Mouse (Mus musculus) ES-Bruce4 (cell line): ENCODE measurements around the gene Id2. TPM values are rescaled to one million over a fixed set of nuclear protein-coding genes. Genes with fewer than 3 reads are reported as not detected.
A peak's percentile ranks its signal among the peaks of the same experiment; 100 is the strongest.

Experiments
- H3K27ac ChIP-seq: 2 replicates; pipeline ENCODE4 v1.5.1; 2012; ENCODE audit warnings: low read length, inconsistent platforms; ENCODE audit not compliant: insufficient read depth
- H3K27me3 ChIP-seq: 2 replicates; pipeline ENCODE4 v1.6.1; 2012; ENCODE audit warnings: mild to moderate bottlenecking, low read length, inconsistent platforms; ENCODE audit not compliant: control insufficient read depth, poor library complexity, insufficient read depth, severe bottlenecking
- H3K36me3 ChIP-seq: 2 replicates; pipeline ENCODE4 v1.6.1; 2012; ENCODE audit warnings: inconsistent platforms, mild to moderate bottlenecking, low read length, moderate library complexity; ENCODE audit not compliant: control insufficient read depth, poor library complexity, insufficient read depth, severe bottlenecking
- H3K4me1 ChIP-seq: one replicate; pipeline ENCODE4 v1.8.1; 2011; ENCODE audit warnings: low read length; ENCODE audit not compliant: control insufficient read depth, insufficient read depth
- H3K4me3 ChIP-seq: 2 replicates; pipeline ENCODE4 v1.5.1; 2011; ENCODE audit warnings: low read depth, mild to moderate bottlenecking, low read length
- H3K9ac ChIP-seq: 2 replicates; pipeline ENCODE4 v1.6.1; 2012; ENCODE audit warnings: low read depth, mild to moderate bottlenecking, inconsistent platforms; ENCODE audit not compliant: poor library complexity, severe bottlenecking
- H3K9me3 ChIP-seq: replicated peaks from 2 replicates; pipeline ENCODE4 v1.6.1; 2012; ENCODE audit warnings: mild to moderate bottlenecking, low read length, inconsistent platforms; ENCODE audit not compliant: control insufficient read depth, poor library complexity, insufficient read depth, severe bottlenecking
- CTCF ChIP-seq: IDR thresholded peaks from one replicate; pipeline ENCODE4 v1.8.1; 2011; ENCODE audit warnings: low read depth, low read length
- EP300 ChIP-seq: IDR thresholded peaks from 2 replicates; pipeline ENCODE4 v1.6.1; 2011; ENCODE audit warnings: low read depth, low read length; ENCODE audit not compliant: insufficient read depth
- POLR2A ChIP-seq: IDR thresholded peaks from one replicate; pipeline ENCODE4 v1.8.1; 2011; ENCODE audit warnings: low read length; ENCODE audit not compliant: insufficient read depth
- polyA plus RNA-seq: library from polyadenylated mRNA; stranded (reverse); fragments of >200 nt; gene quantifications from 2 replicates; pipeline ENCODE4 v1.2.4, GENCODE M21; 2011; ENCODE audit warnings: low read depth; ENCODE audit not compliant: missing spikeins, insufficient read depth, insufficient read length

The Id2 gene
- polyA plus RNA-seq, 1 experiment = 67.0 TPM

DNA sequence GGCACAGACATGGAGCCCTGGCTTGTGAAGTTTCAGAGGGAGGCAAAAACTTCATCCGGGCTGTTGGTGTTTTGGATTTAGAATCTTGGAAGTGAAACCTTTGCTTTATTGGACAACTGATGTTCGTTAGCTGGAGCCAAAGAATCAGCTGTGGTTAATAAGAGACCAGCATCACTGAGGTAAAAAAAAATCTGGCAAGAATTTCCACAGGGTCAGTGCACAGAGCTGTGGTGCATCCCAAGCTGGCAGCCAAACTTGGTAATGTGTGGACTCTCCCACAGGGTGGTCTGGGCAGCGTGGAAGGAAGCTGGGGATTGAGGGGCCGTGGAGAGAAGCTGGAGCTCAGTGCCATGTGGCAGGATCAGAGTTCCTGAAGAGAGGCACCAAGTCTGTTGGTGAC, 10.0 kb downstream of the Id2 start:
- no peaks in the 10 kb centered on the region for H3K27me3 ChIP-seq
- TF ChIP-seq POLR2A = no peak
- H3K27ac ChIP-seq = no peak overlapping the region
- no peaks in the 10 kb centered on the region for H3K4me1 ChIP-seq
- no peaks in the 10 kb centered on the region; the same call in 1 of the 2 replicates for H3K9me3 ChIP-seq
- no peaks in the 10 kb centered on the region for H3K36me3 ChIP-seq
- no peak overlapping the region for H3K4me3 ChIP-seq
- no peak overlapping the region for H3K9ac ChIP-seq

DNA sequence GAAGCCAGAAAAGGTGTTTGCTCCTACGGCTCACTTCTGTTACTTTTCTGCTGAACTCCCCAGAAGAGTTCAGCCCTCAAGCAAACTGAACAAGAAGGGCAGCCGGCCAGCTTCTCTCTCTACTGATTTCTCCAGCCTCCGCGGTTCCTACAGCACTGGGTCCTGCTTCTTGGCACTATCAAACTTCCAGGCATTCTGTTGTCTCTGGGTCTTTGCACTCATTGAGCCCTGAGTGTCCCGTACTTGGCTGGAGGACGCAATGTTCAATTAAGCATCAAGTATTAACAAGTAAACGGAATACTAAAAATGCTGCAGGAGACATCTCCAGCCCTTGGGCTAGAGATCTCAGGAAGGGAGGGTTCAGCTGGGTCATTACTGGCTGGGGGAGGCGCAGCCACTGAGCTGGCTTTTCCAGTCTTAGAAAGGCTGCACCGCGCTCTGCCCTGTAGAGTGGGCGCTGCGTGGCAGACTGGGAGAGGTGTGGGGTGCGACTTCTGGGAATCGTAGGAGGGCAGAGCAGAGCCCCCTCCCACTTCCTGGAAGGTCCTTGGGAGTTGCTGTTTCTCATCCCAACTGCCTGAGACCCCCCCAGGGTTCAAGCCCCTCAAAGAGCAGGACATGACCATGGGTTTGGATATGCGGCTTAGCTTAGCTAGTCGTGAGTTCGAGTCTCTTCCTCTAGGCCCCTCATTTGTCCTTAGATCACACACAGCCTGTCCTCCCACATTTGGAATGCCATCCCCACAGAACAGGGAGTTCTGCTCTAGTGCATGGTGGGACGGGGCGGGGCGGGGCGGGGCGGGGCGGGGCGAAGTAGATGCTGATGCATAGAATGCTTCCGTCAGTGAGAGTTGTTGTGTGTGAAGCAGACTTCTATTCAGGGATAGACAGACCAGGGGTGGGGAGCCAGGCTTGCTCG, 13.4 kb downstream of the Id2 start:
- Histone ChIP-seq H3K4me3 (peak overlapping the region; percentile 51), H3K9ac (peak overlapping the region; percentile 36), H3K27ac (peak overlapping the region; percentile 61), H3K27me3 (no peaks in the 10 kb centered on the region), H3K9me3 (no peaks in the 10 kb centered on the region; the same call in 1 of the 2 replicates), H3K36me3 (no peaks in the 10 kb centered on the region), H3K4me1 (no peaks in the 10 kb centered on the region)
- TF ChIP-seq EP300 = no peak
- TF ChIP-seq CTCF = no peak
- TF ChIP-seq POLR2A = no peak

DNA sequence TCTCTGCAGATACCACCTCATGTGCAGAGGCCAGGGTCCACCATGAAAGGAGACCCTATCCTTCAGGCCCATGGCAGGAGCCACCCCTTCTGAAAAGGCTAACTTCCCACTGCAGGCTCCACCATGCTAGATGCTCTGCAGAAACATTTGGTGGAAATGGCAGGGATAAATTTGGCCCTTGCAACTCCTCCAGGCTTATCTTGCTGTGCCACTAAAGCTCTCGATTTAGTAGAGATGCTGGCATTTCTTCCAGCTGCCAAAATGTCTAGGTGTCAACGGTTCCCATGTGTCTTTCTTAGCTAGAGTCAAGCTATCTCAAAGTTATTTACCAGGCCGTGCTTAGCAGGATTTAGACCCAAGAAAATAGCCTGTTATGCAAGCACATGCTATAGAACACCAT, 22.6 kb downstream of the Id2 start:
- H3K9me3 ChIP-seq = no peaks in the 10 kb centered on the region
- no peak overlapping the region for H3K4me3 ChIP-seq
- no peak overlapping the region for H3K27ac ChIP-seq
- TF ChIP-seq CTCF (no peak), EP300 (no peak), POLR2A (no peak)
- H3K9ac ChIP-seq = no peak overlapping the region
- H3K4me1 ChIP-seq = peaks cover 1% of the 10 kb centered on the region
- no peaks in the 10 kb centered on the region for H3K27me3 ChIP-seq
- H3K36me3 ChIP-seq = no peaks in the 10 kb centered on the region

GRCm38 (mm10) chr12:25073374-25073773, 23.6 kb downstream of the Id2 start:
- H3K4me1 ChIP-seq = peaks cover 8% of the 10 kb centered on the region
- no peaks in the 10 kb centered on the region for H3K36me3 ChIP-seq
- H3K27me3 ChIP-seq = no peaks in the 10 kb centered on the region
- H3K9me3 ChIP-seq = no peaks in the 10 kb centered on the region
- no peak overlapping the region for H3K9ac ChIP-seq
- no peak overlapping the region for H3K27ac ChIP-seq
- TF ChIP-seq POLR2A = no peak
- no peak for TF ChIP-seq EP300
- TF ChIP-seq CTCF = no peak
- H3K4me3 ChIP-seq = no peak overlapping the region

DNA sequence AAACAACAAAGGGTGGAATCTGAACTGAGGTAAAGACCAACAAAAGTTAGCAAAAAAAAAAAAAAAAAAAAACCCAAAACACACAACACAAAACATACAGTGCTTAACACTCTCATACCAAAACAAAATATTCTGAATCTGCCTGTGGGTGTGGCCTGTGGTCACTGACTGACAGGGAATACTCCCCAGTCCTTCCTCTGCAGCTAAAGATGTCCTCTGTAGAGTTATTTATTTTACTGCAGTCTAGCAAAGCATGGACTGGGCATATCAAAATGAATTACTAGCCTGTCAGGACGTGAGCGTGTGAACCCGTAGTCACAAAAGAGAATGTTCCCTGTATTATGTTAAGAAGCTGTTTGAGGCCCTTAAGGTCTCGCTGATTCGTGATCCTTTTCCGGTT, 34.7 kb downstream of the Id2 start:
- no peak overlapping the region for H3K4me3 ChIP-seq
- H3K27me3 ChIP-seq = no peaks in the 10 kb centered on the region
- H3K4me1 ChIP-seq = peaks cover 1% of the 10 kb centered on the region
- H3K9ac ChIP-seq = no peak overlapping the region
- H3K36me3 ChIP-seq = no peaks in the 10 kb centered on the region
- no peak overlapping the region for H3K27ac ChIP-seq
- TF ChIP-seq POLR2A (no peak), CTCF (no peak), EP300 (no peak)
- H3K9me3 ChIP-seq = no peaks in the 10 kb centered on the region

- Histone ChIP-seq H3K27ac (no peak overlapping the region), H3K4me3 (no peak overlapping the region), H3K36me3 (no peaks in the 10 kb centered on the region), H3K27me3 (no peaks in the 10 kb centered on the region), H3K4me1 (peaks cover 1% of the 10 kb centered on the region), H3K9me3 (no peaks in the 10 kb centered on the region), H3K9ac (no peak overlapping the region)
- no peak for TF ChIP-seq CTCF
- TF ChIP-seq POLR2A = no peak
- no peak for TF ChIP-seq EP300
These were observed 36.0 kb downstream of the Id2 start for GRCm38 (mm10) chr12:25060901-25061300.
